10 mouse cellular contexts compared by ENCODE assay signal in the genomic region with DNA sequence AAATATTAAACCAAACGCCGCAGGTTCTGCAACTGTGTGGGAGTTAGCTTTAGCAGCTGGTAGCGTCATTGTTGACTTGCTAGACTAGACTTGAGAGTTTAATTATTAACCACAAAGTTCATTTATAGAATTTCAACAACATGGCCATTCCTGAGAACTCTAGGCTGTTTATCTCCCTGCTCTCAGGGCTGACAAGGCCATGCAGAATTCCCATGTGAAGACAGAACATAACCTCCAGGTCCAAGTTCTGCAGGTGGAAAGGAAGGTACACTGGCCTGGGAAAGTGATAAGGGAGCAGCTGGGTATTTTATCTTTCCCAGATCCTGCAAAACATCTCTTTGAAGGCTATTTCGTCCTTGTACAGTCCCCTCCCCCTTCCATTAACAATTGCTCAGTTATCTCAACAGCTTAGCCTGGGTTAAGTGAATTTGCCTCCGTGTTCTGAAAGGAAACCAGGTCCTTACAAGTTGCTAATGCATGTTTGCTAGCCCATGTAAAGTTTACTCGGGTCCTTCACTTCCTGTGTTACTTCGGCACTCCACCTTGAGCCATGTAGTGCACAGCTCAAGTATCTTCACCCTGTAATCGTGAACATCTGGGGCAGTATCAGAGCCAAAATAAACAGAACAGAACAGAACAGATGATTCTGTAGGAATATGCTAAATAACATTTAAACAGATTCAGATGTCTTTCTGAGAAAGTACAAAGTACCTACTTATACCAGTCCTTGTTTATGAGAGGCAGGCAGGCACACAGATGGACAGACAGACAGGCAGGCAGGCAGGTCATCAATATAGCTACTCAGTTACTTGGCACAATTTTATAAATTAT.
DNase-seq lines count a peak whose midpoint lies in the region; ATAC-seq lines count a peak whose summit lies in the region.
"Had no signal": no experiment of that assay in that cellular context is flagged by ENCODE, and none has a peak within 500 bp of the region (broad histone marks: within the 10 kb centered on the region; RNA-seq: fewer than 3 reads in every experiment).

No protein-coding gene starts in this region.

- peak overlapping the region; percentile 70; the same call in 1 of the 2 replicates for H3K27ac ChIP-seq in heart, embryonic 12.5 days (ENCODE audit: poor library complexity, severe bottlenecking)
- 0 out of 2 replicates have a peak overlapping the region, but pooled peaks have one; percentile 20 for H3K27ac ChIP-seq in liver, embryonic 12.5 days
- H3K27ac ChIP-seq: neural tube, embryonic 13.5 days had no signal

- H3K27me3 ChIP-seq in heart, embryonic 12.5 days (replicated peaks) = no peaks in the 10 kb centered on the region
- H3K27me3 ChIP-seq in liver, embryonic 12.5 days (replicated peaks) = no peaks in the 10 kb centered on the region
- H3K27me3 ChIP-seq: CH12.LX; neural tube, embryonic 13.5 days had no signal

- intact Hi-C loops in heart, postnatal 25 days (cut with DNase I) = no loop called here

- H3K4me1 ChIP-seq in heart, embryonic 12.5 days (replicated peaks) = peaks cover 20% of the 10 kb centered on the region
- no peaks in the 10 kb centered on the region for H3K4me1 ChIP-seq in liver, embryonic 12.5 days
- H3K4me1 ChIP-seq: neural tube, embryonic 13.5 days had no signal

- H3K36me3 ChIP-seq in heart, embryonic 12.5 days = no peaks in the 10 kb centered on the region
- no peaks in the 10 kb centered on the region for H3K36me3 ChIP-seq in liver, embryonic 12.5 days
- H3K36me3 ChIP-seq: neural tube, embryonic 13.5 days had no signal

- no peak overlapping the region for H3K4me3 ChIP-seq in heart, embryonic 12.5 days
- no peak overlapping the region for H3K4me3 ChIP-seq in liver, embryonic 12.5 days
- H3K4me3 ChIP-seq: neural tube, embryonic 13.5 days had no signal

- peak overlapping the region; percentile 38 for H3K4me2 ChIP-seq in heart, embryonic 12.5 days
- H3K4me2 ChIP-seq in liver, embryonic 12.5 days = peak overlapping the region; percentile 22; the same call in 1 of the 2 replicates
- H3K4me2 ChIP-seq: neural tube, embryonic 13.5 days had no signal

- 28% methylated on average over 8 of the region's 8 CpGs for WGBS in heart, embryonic 12.5 days
- 44% methylated on average over 8 of the region's 8 CpGs for WGBS in liver, embryonic 12.5 days (ENCODE audit: insufficient replicate concordance)

- DNase-seq in heart, postnatal 25 days (ENCODE audit: low spot score) = no peak
- DNase-seq in embryo, embryonic 10 days (ENCODE audit: low spot score) = peak; percentile 31
- peak; percentile 59 for DNase-seq in kidney, adult 18-20 months
- no peak for DNase-seq in natural killer cell, adult 2 months (ENCODE audit: low spot score in 2 of 2)
- DNase-seq in cerebellum, postnatal 36 days = no peak
- DNase-seq in T-cell, adult 2 months (ENCODE audit: low spot score) = no peak

- H3K9ac ChIP-seq in heart, embryonic 12.5 days = no peak overlapping the region
- H3K9ac ChIP-seq in liver, embryonic 12.5 days = no peak overlapping the region
- H3K9ac ChIP-seq: neural tube, embryonic 13.5 days had no signal

- no peaks in the 10 kb centered on the region for H3K9me3 ChIP-seq in heart, embryonic 12.5 days (replicated peaks)
- 0 out of 2 replicates have a peak, but pooled peaks cover 5% of the 10 kb centered on the region for H3K9me3 ChIP-seq in liver, embryonic 12.5 days (replicated peaks)
- H3K9me3 ChIP-seq: neural tube, embryonic 13.5 days had no signal

- ATAC-seq in heart, embryonic 12.5 days (ENCODE audit: insufficient number of reproducible peaks, low FRiP score) = no peak
- peak; percentile 68 for ATAC-seq in liver, embryonic 12.5 days

Comparison
In these comparisons a context has a peak if more than half of its experiments do, and no peak if none do; other contexts are left out.
1. DNase-seq: peak in embryo, embryonic 10 days (single experiment) and kidney, adult 18-20 months (single experiment); none in heart, postnatal 25 days (single experiment), natural killer cell, adult 2 months (0 of 2), cerebellum, postnatal 36 days (0 of 2) and T-cell, adult 2 months (single experiment).